Mouse (Mus musculus) B cell, adult 2 months (primary cell): ENCODE data around the gene Gm11127.
"Not testable (repeated sequence)": the region's sequence is repeated elsewhere in the genome, so short reads cannot be mapped to it uniquely, and the experiment has no call there.

Experiments used
- DNase-seq, 2 experiments: peaks; one replicate each; pipeline ENCODE4 v3.0.0; 2022

Gene Gm11127

GRCm38 (mm10) chr17:36058362-36058761 is at the start of gene Gm11127:
Gm11127 (minus strand) TSS chr17:36058371.
- not testable (repeated sequence) for DNase-seq

GRCm38 (mm10) chr17:36102091-36102490 is 43.9 kb upstream of the Gm11127 start:
- DNase-seq, result not testable (repeated sequence)

DNA sequence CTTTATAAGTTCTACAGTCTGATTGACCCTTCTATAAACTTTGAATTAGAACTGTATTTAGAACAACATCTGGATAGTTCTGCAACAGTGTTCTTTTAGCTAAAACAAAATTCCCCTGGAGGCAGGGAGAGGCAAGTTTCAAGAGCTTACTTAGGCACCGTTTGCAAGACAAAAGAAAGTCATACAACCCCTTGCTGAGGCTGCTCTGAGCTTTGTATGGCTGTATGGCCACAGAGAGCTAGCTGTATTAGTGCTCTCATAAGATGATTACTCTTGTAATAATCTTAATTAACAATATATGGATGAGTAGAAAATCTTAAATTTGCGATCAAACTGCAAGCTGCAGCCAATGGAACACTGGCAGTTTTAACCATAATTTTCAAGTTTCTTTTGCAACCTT is 41.4 kb upstream of the Gm11127 start:
- not testable (repeated sequence) for DNase-seq

- DNase-seq, result no peak
Measured at GRCm38 (mm10) chr17:36093936-36094335, 35.8 kb upstream of the Gm11127 start.

DNA sequence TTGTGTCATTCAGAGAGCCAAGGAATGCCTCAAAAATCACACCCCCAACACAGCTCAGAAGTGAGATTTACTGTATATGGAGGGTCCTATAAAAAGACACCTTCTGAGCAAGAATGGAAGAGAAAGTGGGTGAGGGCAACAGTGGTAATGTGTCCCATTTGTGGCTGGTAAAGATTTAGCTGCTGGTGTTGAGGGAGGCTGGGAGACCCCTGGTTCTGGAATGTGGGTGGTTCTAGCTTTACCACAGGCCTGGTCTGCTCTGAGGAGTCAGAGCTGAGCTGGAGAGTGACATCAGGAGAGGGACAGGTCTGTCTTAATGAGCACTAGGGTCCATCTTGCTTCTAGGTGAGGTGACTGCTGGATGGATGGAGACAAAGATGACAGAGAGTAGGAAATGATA is 34.3 kb upstream of the Gm11127 start:
- not testable (repeated sequence) for DNase-seq

DNA sequence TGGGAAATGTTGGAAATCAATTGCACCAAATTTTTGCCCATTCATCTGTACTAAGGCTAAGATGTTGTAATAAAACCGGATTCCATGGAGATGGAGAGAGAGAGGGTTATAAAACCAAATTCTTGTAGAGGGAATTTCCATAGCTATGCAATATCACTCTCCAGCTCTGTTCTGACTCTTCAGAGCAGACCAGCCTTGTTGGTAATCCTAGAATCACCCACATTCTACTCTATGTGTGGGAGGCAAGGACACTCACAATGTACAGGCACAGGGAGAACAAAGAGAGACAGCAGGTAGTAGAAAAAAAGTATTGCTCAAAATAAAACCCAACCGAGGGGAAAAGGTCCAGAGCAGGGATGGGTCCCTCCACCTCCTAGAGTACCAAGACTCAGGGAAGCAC is 33.8 kb upstream of the Gm11127 start:
- DNase-seq, result not testable (repeated sequence)

DNA sequence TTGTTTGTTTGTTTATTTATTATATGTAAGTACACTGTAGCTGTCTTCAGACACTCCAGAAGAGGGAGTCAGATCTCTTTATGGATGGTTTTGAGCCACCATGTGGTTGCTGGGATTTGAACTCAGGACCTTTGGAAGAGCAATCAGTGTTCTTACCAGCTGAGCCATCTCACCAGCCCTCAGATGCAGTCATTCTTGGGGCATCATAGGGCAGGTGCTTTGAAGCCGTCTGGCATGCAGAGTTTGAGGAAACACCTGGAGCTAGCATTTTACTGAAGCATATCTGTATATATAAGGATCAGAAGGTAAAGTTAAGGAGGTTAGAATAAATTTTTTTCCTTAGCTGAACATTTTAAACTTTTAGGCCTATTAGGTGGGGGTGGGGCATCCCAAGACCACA is 27.8 kb upstream of the Gm11127 start:
- not testable (repeated sequence) for DNase-seq

GRCm38 (mm10) chr17:36083870-36084451 is 25.8 kb upstream of the Gm11127 start:
- peak in 1 of 2 experiments; percentile 42 for DNase-seq

DNA sequence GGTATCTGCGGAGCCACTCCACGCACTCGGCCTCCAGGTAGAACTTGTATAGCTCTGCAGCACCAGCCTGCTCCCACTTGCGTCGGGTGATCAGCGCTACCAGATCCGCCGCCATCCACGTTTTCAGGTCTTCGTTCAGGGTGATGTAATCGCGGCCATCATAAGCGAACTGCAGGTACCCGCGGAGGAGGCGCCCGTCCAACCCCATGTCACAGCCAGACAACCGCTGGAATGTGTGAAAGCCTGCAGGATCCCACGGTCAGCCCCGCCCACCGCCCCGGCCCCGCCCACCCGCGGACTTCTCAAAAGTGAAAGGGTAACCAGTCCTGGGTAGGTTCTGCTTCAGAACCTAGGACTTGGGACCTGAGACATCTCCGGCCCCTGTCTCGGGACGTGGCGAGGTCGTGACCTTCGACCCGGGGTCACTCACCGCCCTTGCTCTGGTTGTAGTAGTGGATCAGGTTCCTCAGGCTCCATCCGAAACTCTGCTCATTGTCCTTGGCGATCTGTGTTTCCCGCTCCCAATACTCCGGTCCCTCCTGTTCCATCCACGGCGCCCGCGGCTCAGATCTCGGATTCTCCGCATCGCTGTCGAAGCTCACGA is 25.2 kb upstream of the Gm11127 start:
- DNase-seq, result peak; percentile 43 to 47

DNA sequence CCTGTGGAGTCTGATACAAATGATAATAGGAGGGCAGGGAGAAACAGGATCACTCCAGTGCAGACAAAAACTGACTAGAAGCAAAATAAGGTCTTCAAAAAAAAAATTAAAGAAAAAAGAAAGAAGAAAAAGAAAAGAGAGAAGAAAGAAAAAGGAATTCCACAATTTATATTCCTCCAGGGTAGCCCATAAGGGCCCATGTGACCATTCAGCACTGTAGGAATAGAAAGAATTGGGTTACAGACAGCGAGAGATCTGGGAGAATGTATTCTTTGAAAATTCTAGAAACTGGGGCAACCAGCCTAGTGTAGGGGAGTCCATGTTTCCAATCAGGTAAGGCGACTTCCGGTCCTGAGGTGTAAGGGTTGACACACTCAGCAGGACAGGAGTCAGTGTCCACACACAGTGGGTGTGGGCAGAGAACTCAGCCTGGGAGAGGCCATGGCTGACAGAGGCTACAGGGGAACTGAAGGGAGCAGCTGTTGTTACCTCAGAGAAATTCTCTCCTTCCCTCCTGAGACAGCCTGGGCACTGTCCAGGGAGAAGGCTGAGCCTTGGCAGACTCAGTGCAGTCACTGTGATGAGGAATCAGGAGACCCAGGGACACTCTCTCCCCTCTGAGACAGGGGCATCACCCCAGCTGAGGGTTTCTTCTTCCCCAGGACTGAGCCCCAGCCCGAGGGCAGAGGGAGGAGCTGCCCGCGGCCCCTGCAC is 24.5 kb upstream of the Gm11127 start:
- peak in 1 of 2 experiments; percentile 18 for DNase-seq

GRCm38 (mm10) chr17:36081901-36082300 is 23.7 kb upstream of the Gm11127 start:
- not testable (repeated sequence) for DNase-seq

GRCm38 (mm10) chr17:36060829-36061228 is 2.7 kb upstream of the Gm11127 start:
- peak; percentile 92 to 93 for DNase-seq

DNA sequence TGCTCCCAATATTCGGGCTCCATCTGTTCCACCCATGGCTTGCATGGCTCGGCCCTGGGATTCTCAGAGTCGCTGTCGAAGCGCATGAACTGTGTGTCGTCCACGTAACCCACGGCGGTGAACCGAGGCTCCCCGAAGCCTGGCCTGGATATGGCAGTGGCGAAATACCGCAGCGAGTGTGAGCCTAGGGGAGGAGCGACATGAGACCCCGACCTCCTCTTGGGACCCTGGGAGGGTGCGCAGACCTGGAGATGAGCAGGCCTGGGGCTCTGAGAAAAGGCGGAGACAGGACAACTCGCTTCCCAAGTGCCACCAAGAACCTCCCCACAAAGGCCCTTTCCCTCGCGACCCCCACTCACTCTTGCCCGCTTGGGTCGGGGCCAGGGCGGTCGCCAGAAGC is 244 bp downstream of the Gm11127 start:
- DNase-seq, result not testable (repeated sequence)

GRCm38 (mm10) chr17:36043286-36043685 is 14.9 kb downstream of the Gm11127 start:
- no peak for DNase-seq

DNA sequence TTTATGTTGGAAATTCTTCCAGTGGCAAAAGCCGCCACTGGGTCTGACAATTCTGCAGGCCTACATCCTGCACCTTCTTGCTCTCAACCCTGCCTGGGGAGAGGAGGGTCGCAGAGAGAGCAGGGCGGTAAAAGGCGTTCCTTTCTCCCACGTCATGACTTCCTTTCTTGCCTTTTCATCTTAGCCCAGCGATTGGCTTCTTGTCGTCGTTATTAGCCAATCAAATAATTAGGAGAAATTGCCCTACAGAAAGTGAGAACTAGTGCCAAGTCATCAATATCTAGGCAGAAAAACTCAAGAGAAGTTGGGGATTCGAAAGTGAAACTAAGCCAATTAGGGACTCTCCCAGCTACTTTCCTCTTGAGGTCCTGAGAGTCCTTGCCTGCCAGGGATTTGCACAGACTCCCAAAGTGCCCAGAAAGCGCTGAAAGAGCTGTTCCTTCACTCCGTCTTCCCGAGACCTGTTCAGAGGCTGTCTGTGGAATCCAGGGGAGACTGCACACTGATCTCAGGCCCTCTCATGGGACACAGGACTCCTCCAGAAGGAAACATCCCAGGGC is 15.5 kb downstream of the Gm11127 start, which contains the start of the genes H2-T22 and Gm6034:
TSS of gene H2-T22 (minus strand) at position 138 of the 560 bp plus-strand sequence.
TSS of gene Gm6034 (plus strand) at position 352 of the 560 bp plus-strand sequence.
- DNase-seq, result peak; percentile 71 to 78

- not testable (repeated sequence) for DNase-seq
Measured at GRCm38 (mm10) chr17:36042055-36042454, 16.1 kb downstream of the Gm11127 start.

DNA sequence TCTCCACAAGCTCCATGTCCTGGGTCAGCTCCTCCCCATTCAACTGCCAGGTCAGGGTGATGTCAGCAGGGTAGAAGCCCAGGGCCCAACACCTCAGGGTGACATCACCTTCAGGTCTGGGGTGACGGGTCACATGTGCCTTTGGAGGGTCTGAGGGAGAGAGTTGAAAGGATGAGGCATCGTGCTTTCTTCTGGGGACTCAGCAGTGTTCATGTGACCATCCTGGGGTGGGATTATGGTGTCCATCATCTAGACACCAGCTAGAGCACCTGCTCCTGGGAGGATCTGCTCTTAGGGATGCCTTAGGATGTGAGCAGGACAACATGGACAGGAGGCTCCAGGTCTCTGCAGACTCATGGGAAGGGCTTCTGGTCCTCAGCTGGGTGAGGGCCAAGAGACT is 17.6 kb downstream of the Gm11127 start:
- not testable (repeated sequence) for DNase-seq

GRCm38 (mm10) chr17:36036126-36036525 is 22.0 kb downstream of the Gm11127 start:
- DNase-seq, result not testable (repeated sequence)

DNA sequence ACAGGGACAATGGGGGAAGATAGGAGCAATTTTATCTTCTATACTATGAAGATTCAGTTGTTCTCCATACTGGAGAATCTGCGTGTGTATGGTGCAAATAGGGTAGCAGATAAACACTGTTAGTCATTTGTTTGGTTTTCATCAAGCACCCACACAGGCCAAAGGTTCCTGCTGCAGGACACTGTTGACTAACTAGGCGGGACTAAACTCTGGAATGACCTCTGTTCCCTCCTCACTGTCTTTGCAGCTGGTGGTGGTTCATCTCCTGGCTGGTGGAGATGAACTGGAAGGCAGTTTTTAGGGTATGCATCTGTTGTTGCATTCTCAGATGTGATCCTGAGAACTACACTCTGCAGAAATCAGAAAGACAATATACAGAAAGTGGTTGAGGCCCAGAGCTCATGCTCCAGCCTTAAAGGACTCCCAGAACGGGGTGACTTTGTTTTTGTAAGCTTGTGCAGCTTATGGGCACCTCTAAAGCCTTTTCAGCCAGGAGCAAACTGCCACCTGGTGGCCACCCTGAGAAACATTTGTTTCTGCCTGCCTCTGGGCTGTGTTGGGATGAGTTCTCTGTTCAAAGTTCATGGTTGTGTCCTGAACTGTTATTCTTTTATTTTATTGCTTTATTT is 23.0 kb downstream of the Gm11127 start:
- peak; percentile 81 to 82 for DNase-seq

DNA sequence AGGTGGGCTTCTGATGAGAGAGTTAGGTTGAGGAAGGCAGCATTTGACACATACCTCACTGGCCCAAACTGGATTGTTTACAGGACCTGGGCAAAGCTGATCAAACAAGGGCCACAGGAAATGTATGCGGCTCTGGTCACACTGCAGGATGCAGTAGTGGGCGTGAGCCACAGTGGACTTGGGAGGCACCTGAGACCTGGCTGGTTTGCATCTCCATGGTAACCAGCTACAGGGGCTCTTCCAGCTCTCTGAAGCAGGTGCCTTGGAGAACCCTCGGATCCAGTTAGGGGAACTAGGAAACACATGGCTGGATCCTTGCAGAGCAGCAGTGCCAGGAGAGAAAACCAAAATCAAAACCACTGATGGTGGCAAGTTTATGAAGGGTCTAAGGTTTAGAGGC is 23.6 kb downstream of the Gm11127 start:
- DNase-seq, result not testable (repeated sequence)

GRCm38 (mm10) chr17:36032351-36032875 is 25.8 kb downstream of the Gm11127 start, which contains the start of gene H2-T23:
H2-T23 (minus strand) TSS chr17:36032855.
- DNase-seq, result peak; percentile 76 to 78

GRCm38 (mm10) chr17:36031583-36032331 is 26.4 kb downstream of the Gm11127 start:
- DNase-seq, result peak; percentile 70 to 72
